Mouse (Mus musculus) A20 (cell line): ENCODE results near the gene Smad6.

Experiments used
- DNase-seq: peaks from one replicate; pipeline ENCODE4 v3.0.0-alpha.2; 2011; ENCODE audit warnings: low read depth, low spot score

The Smad6 gene

GRCm38 (mm10) chr9:63959129-63959932 lies 62.5 kb downstream of the Smad6 start:
- DNase-seq, result no peak

- DNase-seq, result no peak
These were observed 63.4 kb downstream of the Smad6 start for GRCm38 (mm10) chr9:63958337-63959030.

GRCm38 (mm10) chr9:63957647-63958185 lies 64.1 kb downstream of the Smad6 start:
- no peak for DNase-seq

DNA sequence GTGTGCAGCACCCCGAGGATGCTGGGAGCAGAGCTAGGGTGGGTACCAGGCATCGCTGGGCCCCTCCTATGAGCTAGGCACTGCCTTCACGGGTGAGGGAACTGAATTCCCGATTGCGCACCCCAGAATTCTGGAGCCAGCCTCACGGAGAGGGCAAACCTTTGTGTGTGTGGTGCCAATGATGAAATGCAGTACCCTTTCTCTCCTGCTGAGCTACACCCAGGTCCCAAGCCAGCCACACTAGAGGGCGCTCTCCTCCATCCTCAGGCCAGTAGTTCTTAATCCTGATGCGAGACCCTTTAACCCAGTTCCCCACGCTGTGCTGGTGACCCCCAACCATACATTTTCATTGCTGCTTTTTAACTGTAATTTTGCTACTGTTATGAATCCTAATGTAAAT lies 65.8 kb downstream of the Smad6 start:
- peak; percentile 67 for DNase-seq

GRCm38 (mm10) chr9:63953691-63954090 lies 68.2 kb downstream of the Smad6 start:
- DNase-seq, result no peak

- DNase-seq, result no peak
These were observed 69.3 kb downstream of the Smad6 start for GRCm38 (mm10) chr9:63952591-63952990.

GRCm38 (mm10) chr9:63950357-63950756 lies 71.5 kb downstream of the Smad6 start:
- DNase-seq, result no peak

- DNase-seq, result no peak
These were observed 72.5 kb downstream of the Smad6 start for GRCm38 (mm10) chr9:63949393-63949792.

- no peak for DNase-seq
These were observed 79.3 kb downstream of the Smad6 start for GRCm38 (mm10) chr9:63942608-63942982.

- DNase-seq, result no peak
These were observed 79.9 kb downstream of the Smad6 start for GRCm38 (mm10) chr9:63941747-63942607.

GRCm38 (mm10) chr9:63936256-63936655 lies 85.6 kb downstream of the Smad6 start:
- DNase-seq, result no peak

GRCm38 (mm10) chr9:63933068-63933467 lies 88.8 kb downstream of the Smad6 start:
- DNase-seq, result no peak

DNA sequence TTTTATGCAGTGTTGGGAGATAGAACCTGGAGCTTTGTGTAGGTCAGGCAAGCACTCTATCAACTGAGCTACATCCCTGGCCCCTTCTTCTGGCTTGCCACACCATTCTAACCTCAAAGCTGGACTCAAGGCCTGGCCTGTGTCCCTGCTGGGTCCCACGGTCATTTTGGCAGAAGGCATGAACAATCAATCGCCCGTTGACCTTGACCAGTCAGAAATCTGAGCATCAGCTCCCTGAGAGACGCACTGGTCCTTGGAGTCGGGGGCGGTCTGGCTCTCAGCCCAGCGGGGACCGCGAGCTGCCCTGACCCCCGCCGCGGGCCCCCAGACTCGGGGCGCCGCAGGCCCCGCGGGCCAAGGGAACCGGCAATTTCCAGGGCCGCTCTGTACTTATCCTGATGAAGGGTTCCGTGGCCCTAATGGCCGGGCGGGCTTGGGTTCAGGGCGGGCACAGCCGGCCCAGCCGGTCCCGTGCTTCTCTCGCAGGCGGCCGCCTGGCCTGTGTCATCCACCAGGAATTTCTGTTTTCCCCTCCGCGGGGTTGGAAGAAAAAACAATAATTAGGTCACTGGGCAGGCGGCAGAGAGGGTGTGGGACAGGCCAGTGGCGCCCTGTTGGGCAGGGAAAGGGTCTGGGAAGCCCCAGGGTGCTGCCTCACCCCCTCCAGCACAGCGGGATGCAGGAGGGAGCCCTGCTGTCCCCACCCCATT lies 94.4 kb downstream of the Smad6 start:
- no peak for DNase-seq

GRCm38 (mm10) chr9:63926377-63926776 lies 95.5 kb downstream of the Smad6 start:
- no peak for DNase-seq

GRCm38 (mm10) chr9:63923190-63923717 lies 98.6 kb downstream of the Smad6 start:
- no peak for DNase-seq

GRCm38 (mm10) chr9:63919708-63920107 lies 102.2 kb downstream of the Smad6 start:
- no peak for DNase-seq

- no peak for DNase-seq
These were observed 102.8 kb downstream of the Smad6 start for GRCm38 (mm10) chr9:63919001-63919555.

GRCm38 (mm10) chr9:63918245-63918644 lies 103.6 kb downstream of the Smad6 start:
- DNase-seq, result peak; percentile 78

GRCm38 (mm10) chr9:63916441-63916840 lies 105.4 kb downstream of the Smad6 start:
- no peak for DNase-seq

GRCm38 (mm10) chr9:63915976-63916375 lies 105.9 kb downstream of the Smad6 start:
- DNase-seq, result peak; percentile 55

GRCm38 (mm10) chr9:63914944-63915343 lies 106.9 kb downstream of the Smad6 start:
- DNase-seq, result no peak
